Mouse (Mus musculus) embryo, embryonic 10 days (tissue): ENCODE results near the gene Gm49450.
A peak's percentile ranks its signal among the peaks of the same experiment; 100 is the strongest.

Source experiments
- DNase-seq: peaks from one replicate; pipeline ENCODE4 v3.0.0-alpha.2; 2015; ENCODE audit warnings: low spot score

The Gm49450 gene

GRCm38 (mm10) chr15:98891198-98891742, 62.1 kb downstream of the Gm49450 start:
- peak; percentile 37 for DNase-seq

- no peak for DNase-seq
Observed at GRCm38 (mm10) chr15:98887526-98887925, 65.8 kb downstream of the Gm49450 start.

GRCm38 (mm10) chr15:98886667-98887387, 66.5 kb downstream of the Gm49450 start:
- DNase-seq, result no peak

- DNase-seq, result no peak
Observed at GRCm38 (mm10) chr15:98884106-98884505, 69.2 kb downstream of the Gm49450 start.

- no peak for DNase-seq
Observed at GRCm38 (mm10) chr15:98883661-98884060, 69.7 kb downstream of the Gm49450 start.
